12 mouse cellular contexts compared by ENCODE assay signal in the genomic region with DNA sequence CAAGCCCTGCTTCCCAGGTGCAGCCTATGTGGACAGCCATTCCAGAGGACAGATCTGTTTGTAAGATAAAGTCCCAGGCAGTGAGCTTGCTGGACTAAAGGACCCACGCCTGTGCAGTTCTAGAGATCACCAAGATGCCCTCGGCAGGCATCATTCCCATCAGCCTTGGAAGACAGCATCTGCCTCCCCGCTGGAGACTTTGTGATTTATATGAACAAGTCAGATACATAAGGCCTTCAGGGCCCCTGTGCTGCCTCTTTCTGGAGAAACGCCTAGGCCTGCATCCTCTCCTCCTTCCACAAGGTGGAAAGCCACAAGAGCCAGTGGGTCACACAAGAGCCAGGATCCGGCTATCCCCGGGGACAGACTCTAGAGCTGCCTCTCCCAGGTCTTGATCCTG. TPM values are rescaled to one million over a fixed set of nuclear protein-coding genes. Genes with fewer than 3 reads are reported as not detected.
DNase-seq lines count a peak whose midpoint lies in the region; ATAC-seq lines count a peak whose summit lies in the region.
"Had no signal": no experiment of that assay in that cellular context is flagged by ENCODE, and none has a peak within 500 bp of the region (broad histone marks: within the 10 kb centered on the region; RNA-seq: fewer than 3 reads in every experiment).

No protein-coding gene starts in this region.

- peak overlapping the region; percentile 96 for H3K27ac ChIP-seq in neural tube, embryonic 11.5 days (ENCODE audit: low read depth, low read length)
- peak overlapping the region; percentile 86 for H3K27ac ChIP-seq in forebrain, embryonic 13.5 days
- H3K27ac ChIP-seq in limb, embryonic 10.5 days = 0 out of 2 replicates have a peak overlapping the region, but pooled peaks have one; percentile 76
- H3K27ac ChIP-seq: liver, embryonic 14.5 days had no signal

- H3K4me2 ChIP-seq in neural tube, embryonic 11.5 days (ENCODE audit: low read depth) = 0 out of 2 replicates have a peak overlapping the region, but pooled peaks have one; percentile 26
- H3K4me2 ChIP-seq in forebrain, embryonic 13.5 days = peak overlapping the region; percentile 51

- no peak overlapping the region for H3K4me3 ChIP-seq in neural tube, embryonic 11.5 days (ENCODE audit: low read depth, low read length)
- H3K4me3 ChIP-seq in forebrain, embryonic 13.5 days = no peak overlapping the region
- H3K4me3 ChIP-seq in limb, embryonic 10.5 days = no peak overlapping the region
- H3K4me3 ChIP-seq: heart, embryonic 12.5 days had no signal

- H3K36me3 ChIP-seq in neural tube, embryonic 11.5 days (ENCODE audit: control insufficient read depth, insufficient read depth, low read length) = no peaks in the 10 kb centered on the region
- no peaks in the 10 kb centered on the region for H3K36me3 ChIP-seq in forebrain, embryonic 13.5 days (ENCODE audit: poor library complexity, severe bottlenecking)
- H3K36me3 ChIP-seq in limb, embryonic 10.5 days = no peaks in the 10 kb centered on the region
- H3K36me3 ChIP-seq: G1E; heart, embryonic 12.5 days had no signal

- peaks cover 90% of the 10 kb centered on the region for H3K4me1 ChIP-seq in neural tube, embryonic 11.5 days (ENCODE audit: control insufficient read depth, insufficient read depth, low read length)
- H3K4me1 ChIP-seq in forebrain, embryonic 13.5 days = peaks cover 99% of the 10 kb centered on the region
- H3K4me1 ChIP-seq in limb, embryonic 10.5 days = peaks cover 85% of the 10 kb centered on the region

- peak; percentile 56 for DNase-seq in neural tube, embryonic 11.5 days (ENCODE audit: low spot score)
- DNase-seq in neural tube, embryonic 10.5 days (ENCODE audit: extremely low spot score, low spot score) = no peak
- no peak for DNase-seq in limb, embryonic 10.5 days (ENCODE audit: low spot score)
- DNase-seq in T-cell, adult 2 months (ENCODE audit: low spot score) = no peak
- DNase-seq in gastrocnemius, adult 18-20 months (ENCODE audit: low spot score) = no peak
- no peak for DNase-seq in c-Kit-positive CD71-positive TER-119-positive erythroid progenitor cells, embryonic 14.5 days (ENCODE audit: low spot score)
- DNase-seq: adrenal gland, postnatal 36 days had no signal

- 36% methylated on average over 6 of the region's 6 CpGs for WGBS in neural tube, embryonic 11.5 days
- WGBS in forebrain, embryonic 13.5 days = 38% methylated on average over 6 of the region's 6 CpGs
- 50% methylated on average over 6 of the region's 6 CpGs for WGBS in limb, embryonic 10.5 days

- H3K9me3 ChIP-seq in neural tube, embryonic 11.5 days (ENCODE audit: control insufficient read depth, low read length) = no peaks in the 10 kb centered on the region
- no peaks in the 10 kb centered on the region for H3K9me3 ChIP-seq in forebrain, embryonic 13.5 days (replicated peaks)
- H3K9me3 ChIP-seq in limb, embryonic 10.5 days (replicated peaks) = no peaks in the 10 kb centered on the region
- H3K9me3 ChIP-seq: heart, embryonic 12.5 days had no signal

- H3K9ac ChIP-seq in neural tube, embryonic 11.5 days (ENCODE audit: low read length) = 0 out of 2 replicates have a peak overlapping the region, but pooled peaks have one; percentile 7
- peak overlapping the region; percentile 54; the same call in 1 of the 2 replicates for H3K9ac ChIP-seq in forebrain, embryonic 13.5 days
- H3K9ac ChIP-seq: liver, embryonic 14.5 days had no signal

- ATAC-seq in neural tube, embryonic 11.5 days (ENCODE audit: insufficient read depth, low FRiP score, low TSS enrichment) = 0 out of 2 replicates have a peak, but pooled peaks have one; percentile 0
- no peak for ATAC-seq in forebrain, embryonic 13.5 days

- no peaks in the 10 kb centered on the region for H3K27me3 ChIP-seq in neural tube, embryonic 11.5 days (ENCODE audit: control insufficient read depth, insufficient read depth, low read length)
- H3K27me3 ChIP-seq in forebrain, embryonic 13.5 days = no peaks in the 10 kb centered on the region
- H3K27me3 ChIP-seq in limb, embryonic 10.5 days (ENCODE audit: low read depth, poor library complexity, severe bottlenecking) = peaks cover 93% of the 10 kb centered on the region
- H3K27me3 ChIP-seq: heart, embryonic 12.5 days had no signal

RNA-seq across cellular contexts. Expression of a gene that starts 33.6 kb away (rescaled TPM):
- polyA plus RNA-seq in neural tube, embryonic 11.5 days (2014; fragmentation: Nextera tagmentation; extraction: Ambion mirVana) = 18.9 and 20.3 TPM in 2 replicates
- polyA plus RNA-seq in forebrain, embryonic 13.5 days (2015; fragmentation: Nextera tagmentation; extraction: Ambion mirVana) = 16.2 and 17.4 TPM in 2 replicates
- 5.4 and 6.2 TPM in 2 replicates for polyA plus RNA-seq in limb, embryonic 10.5 days (2016; fragmentation: Nextera tagmentation; extraction: Ambion mirVana)
- 10 to 100 TPM; 39.4 to 42.6 TPM for total RNA-seq in gastrocnemius, adult 18-20 months (2021)
- total RNA-seq: monocyte, adult 5-6 weeks had no signal
- polyA plus RNA-seq: G1E had no signal
